ENCODE assay signal across 32 mouse cellular contexts in the genomic region with DNA sequence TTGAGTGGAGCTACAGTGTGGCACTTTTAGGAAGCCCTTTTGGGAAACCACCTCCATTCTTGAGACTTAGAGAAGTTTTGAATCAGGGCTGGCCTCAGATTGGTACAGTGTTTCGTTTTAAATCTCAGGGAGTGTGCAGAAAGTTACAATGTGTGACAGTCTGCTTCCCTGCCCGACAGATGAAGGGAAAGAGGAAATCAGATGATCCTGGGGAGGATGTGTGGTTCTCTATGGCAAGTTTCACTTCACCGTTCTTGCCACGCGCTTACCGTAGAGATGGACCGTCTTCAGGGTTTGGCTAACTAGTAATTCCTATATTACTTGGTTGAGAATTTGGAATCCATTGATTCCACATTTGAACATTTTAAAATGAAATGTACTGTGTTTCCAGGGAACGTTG. TPM values are rescaled to one million over a fixed set of nuclear protein-coding genes. Genes with fewer than 3 reads are reported as not detected.
DNase-seq lines count a peak whose midpoint lies in the region; ATAC-seq and TF ChIP-seq lines count a peak whose summit lies in the region.
"Had no signal": no experiment of that assay in that cellular context is flagged by ENCODE, and none has a peak within 500 bp of the region (broad histone marks: within the 10 kb centered on the region; RNA-seq: fewer than 3 reads in every experiment).

No protein-coding gene starts in this region.

- no peaks in the 10 kb centered on the region for H3K36me3 ChIP-seq in liver, adult 2 months (ENCODE audit: control insufficient read depth, insufficient read depth, low read length)
- no peaks in the 10 kb centered on the region for H3K36me3 ChIP-seq in CH12.LX (replicated peaks in 1 of 2; ENCODE audit: control insufficient read depth in 1 of 2, insufficient read depth in 1 of 2, low read length in 1 of 2)
- H3K36me3 ChIP-seq: embryonic facial prominence, embryonic 15.5 days; forebrain, embryonic 12.5 days; limb, embryonic 15.5 days; midbrain, embryonic 12.5 days had no signal

- H3K4me2 ChIP-seq in CH12.LX (ENCODE audit: insufficient read depth, low read depth, poor library complexity, severe bottlenecking): peak overlapping the region; percentile 60
- H3K4me2 ChIP-seq: embryonic facial prominence, embryonic 15.5 days; forebrain, embryonic 12.5 days; limb, embryonic 15.5 days; lung, embryonic 14.5 days; midbrain, embryonic 12.5 days had no signal

- H3K9ac ChIP-seq in liver, adult 2 months (ENCODE audit: low read depth, low read length): no peak overlapping the region
- H3K9ac ChIP-seq in CH12.LX (ENCODE audit: insufficient read depth, low read depth): peak overlapping the region; percentile 25
- H3K9ac ChIP-seq: embryonic facial prominence, embryonic 15.5 days; forebrain, embryonic 12.5 days; limb, embryonic 15.5 days; lung, embryonic 14.5 days; midbrain, embryonic 12.5 days had no signal

- H3K79me2 ChIP-seq in liver, adult 2 months (ENCODE audit: control insufficient read depth, insufficient read depth, low read length): no peaks in the 10 kb centered on the region
- no peaks in the 10 kb centered on the region for H3K79me2 ChIP-seq in CH12.LX (replicated peaks; ENCODE audit: control insufficient read depth, extremely low read depth, insufficient read depth, poor library complexity, severe bottlenecking)

- 90% methylated on average over 8 of the region's 8 CpGs for whole genome bisulfite sequencing in liver, adult 2 months

- DNase-seq in liver, adult 2 months (ENCODE audit: extremely low read depth, low read depth, low spot score): peak; percentile 31
- DNase-seq in liver: no peak
- DNase-seq in CH12.LX (ENCODE audit: extremely low read depth): peak; percentile 61
- no peak for DNase-seq in kidney, postnatal 10 days
- no peak for DNase-seq in cerebellum, adult 9-11 months
- DNase-seq: adrenal gland, postnatal 25 days; cerebellum, adult 2 months; embryo, embryonic 11 days; gastrocnemius, postnatal 10 days; kidney, adult 11 months; lung, embryonic 14.5 days; lung, postnatal 4 days; right cerebral cortex, postnatal 14 days; thymus, postnatal 25 days had no signal

- H3K27ac ChIP-seq in liver, adult 2 months (replicated peaks; ENCODE audit: insufficient read depth, low read depth, low read length): 0 out of 2 replicates have a peak overlapping the region, but pooled peaks have one; percentile 23
- peak overlapping the region; percentile 16; the same call in 1 of the 2 replicates for H3K27ac ChIP-seq in CH12.LX (ENCODE audit: insufficient read depth, low read depth)
- H3K27ac ChIP-seq: embryonic facial prominence, embryonic 15.5 days; forebrain, embryonic 12.5 days; heart, adult 2 months; kidney, postnatal 0 days; limb, embryonic 15.5 days; midbrain, embryonic 12.5 days; stomach, postnatal 0 days had no signal

- in situ Hi-C loops in CH12.LX (cut with MboI; ENCODE audit: low pct_ligation_motif_present, low pct_unique_long_range_greater_than_20kb, low sequenced_read_pairs): no loop called here

- TF ChIP-seq CTCF in liver, adult 2 months (IDR thresholded peaks at IDR 0.05; ENCODE audit: low read depth, low read length): no peak
- TF ChIP-seq CTCF in CH12.LX (conservative IDR thresholded peaks at IDR 0.05 in 1 of 2, IDR thresholded peaks at IDR 0.05 in 1 of 2; ENCODE audit: low read depth in 2 of 2, low read length in 2 of 2): no peak

- TF ChIP-seq RAD21 in CH12.LX (IDR thresholded peaks at IDR 0.05; ENCODE audit: low read depth, low read length): no peak

- peak; percentile 61 for ATAC-seq in common myeloid progenitor, adult 5-6 weeks (replicated peaks; ENCODE audit: low read depth, poor library complexity, severe bottlenecking)
- ATAC-seq in monocyte, adult 5-6 weeks (replicated peaks; ENCODE audit: insufficient number of reproducible peaks, low FRiP score, low TSS enrichment, poor library complexity, severe bottlenecking): peak; percentile 78
- ATAC-seq: activated CD4-positive, CD25-positive, alpha-beta regulatory T cell, adult 4 months had no signal

- TF ChIP-seq EP300 in CH12.LX (IDR thresholded peaks at IDR 0.05; ENCODE audit: low read length): peak; percentile 85

- TF ChIP-seq POLR2A in liver, adult 2 months (IDR thresholded peaks at IDR 0.05; ENCODE audit: extremely low read depth, insufficient read depth, low read length): no peak
- TF ChIP-seq POLR2A in CH12.LX (IDR thresholded peaks at IDR 0.05; ENCODE audit: low read depth, low read length): 0 out of 2 replicates have a peak, but pooled peaks have one; percentile 20

- no peak overlapping the region for H3K4me3 ChIP-seq in liver, adult 2 months (ENCODE audit: insufficient read depth, low read depth, low read length)
- H3K4me3 ChIP-seq in CH12.LX (replicated peaks in 1 of 3; ENCODE audit: low read depth in 2 of 3, low read length in 2 of 3, poor library complexity in 1 of 3): peak overlapping the region in 2 of 3 experiments; percentile 19 to 26
- H3K4me3 ChIP-seq: embryonic facial prominence, embryonic 15.5 days; forebrain, embryonic 12.5 days; heart, adult 2 months; limb, embryonic 15.5 days; midbrain, embryonic 12.5 days; myocyte had no signal

- H3K9me3 ChIP-seq in CH12.LX (replicated peaks; ENCODE audit: low read length): no peaks in the 10 kb centered on the region
- H3K9me3 ChIP-seq: embryonic facial prominence, embryonic 15.5 days; forebrain, embryonic 12.5 days; limb, embryonic 15.5 days; midbrain, embryonic 12.5 days had no signal

- H3K4me1 ChIP-seq in liver, adult 2 months (ENCODE audit: control insufficient read depth, insufficient read depth, low read length): no peaks in the 10 kb centered on the region
- peaks cover 5 to 51% of the 10 kb centered on the region in 2 experiments; a peak in 3 of 4 replicates for H3K4me1 ChIP-seq in CH12.LX (ENCODE audit: control insufficient read depth in 1 of 2, insufficient read depth in 2 of 2)
- H3K4me1 ChIP-seq: forebrain, embryonic 12.5 days; midbrain, embryonic 12.5 days had no signal

- dilution Hi-C loops in CH12.LX (cut with MboI; ENCODE audit: extremely low pct_ligation_motif_present, extremely low pct_unique_long_range_greater_than_20kb, low sequenced_read_pairs): no loop called here

- H3K27me3 ChIP-seq in liver, adult 2 months (ENCODE audit: control insufficient read depth, insufficient read depth, low read length): no peaks in the 10 kb centered on the region
- no peaks in the 10 kb centered on the region for H3K27me3 ChIP-seq in CH12.LX (replicated peaks)
- H3K27me3 ChIP-seq: embryonic facial prominence, embryonic 15.5 days; forebrain, embryonic 12.5 days; limb, embryonic 15.5 days; midbrain, embryonic 12.5 days had no signal

TF ChIP-seq in CH12.LX, 34 proteins besides CTCF, POLR2A, EP300 and RAD21 (continues in another document):
- TF ChIP-seq MXI1 (IDR thresholded peaks at IDR 0.05; ENCODE audit: low read depth, low read length) (peak; percentile 35; the same call in 1 of the 2 replicates), TCF12 (IDR thresholded peaks at IDR 0.05; ENCODE audit: low read depth, low read length) (peak; percentile 56; the same call in 1 of the 2 replicates), IRF4 (IDR thresholded peaks at IDR 0.05; ENCODE audit: low read depth, low read length) (peak; percentile 84), NELFE (IDR thresholded peaks at IDR 0.05; ENCODE audit: low read depth, low read length) (0 out of 2 replicates have a peak, but pooled peaks have one; percentile 25), MAX (IDR thresholded peaks at IDR 0.05; ENCODE audit: low read length) (peak; percentile 75), JUN (IDR thresholded peaks at IDR 0.05; ENCODE audit: insufficient read depth, low read depth, low read length) (peak; percentile 3; the same call in 1 of the 2 replicates), ZKSCAN1 (IDR thresholded peaks at IDR 0.05; ENCODE audit: borderline replicate concordance, low read depth, low read length) (no peak), MEF2A (IDR thresholded peaks at IDR 0.05; ENCODE audit: borderline replicate concordance, low read depth, low read length) (peak; percentile 62), HCFC1 (IDR thresholded peaks at IDR 0.05; ENCODE audit: low read depth, low read length) (no peak), ELF1 (IDR thresholded peaks at IDR 0.05; ENCODE audit: low read depth, low read length) (no peak), PAX5 (IDR thresholded peaks at IDR 0.05; ENCODE audit: low read length) (no peak), GABPA (IDR thresholded peaks at IDR 0.05; ENCODE audit: insufficient replicate concordance, low read depth, low read length) (no peak), UBTF (IDR thresholded peaks at IDR 0.05; ENCODE audit: low read depth, low read length) (no peak), ZNF384 (IDR thresholded peaks at IDR 0.05; ENCODE audit: low read depth, low read length) (no peak)

RNA-seq across cellular contexts. Expression of gene P2ry13, which starts 1.1 kb away (rescaled TPM):
- 5.2 and 5.5 TPM in 2 replicates for total RNA-seq in liver, adult 2 months (2014; rRNA removed)
- 0.62 and 1.6 TPM in 2 replicates for polyA plus RNA-seq in liver, adult 2 months (2012; rRNA removed)
- total RNA-seq in CH12.LX (2012; rRNA removed): 0.08 and 0.38 TPM in 2 replicates
- 1.2 and 1.3 TPM in 2 replicates for total RNA-seq in CH12.LX (2014; rRNA removed)
- 1.1 and 1.2 TPM in 2 replicates for polyA plus RNA-seq in CH12.LX (2012; ENCODE audit: insufficient read length, low read depth)
- total RNA-seq in common myeloid progenitor, adult 5-6 weeks (2017): 0.58 and 0.91 TPM in 2 replicates
- 1.2 TPM in 1 of 3 replicates, not detected in the others for total RNA-seq in monocyte, adult 5-6 weeks (2017)
- total RNA-seq: ES-E14 had no signal
- polyA plus RNA-seq: myocyte had no signal

RNA-seq across cellular contexts. Expression of gene Gpr87, which starts 16.9 kb away (rescaled TPM):
- total RNA-seq in liver, adult 2 months (2014; rRNA removed): not detected in 2 replicates
- not detected in 2 replicates for polyA plus RNA-seq in liver, adult 2 months (2012; rRNA removed)
- total RNA-seq in CH12.LX (2012; rRNA removed) (not detected in 2 replicates), CH12.LX (2014; rRNA removed) (not detected in 2 replicates)
- not detected in 2 replicates for polyA plus RNA-seq in CH12.LX (2012; ENCODE audit: insufficient read length, low read depth)
- 0.14 TPM in 1 of 2 replicates, not detected in the other for total RNA-seq in common myeloid progenitor, adult 5-6 weeks (2017)
- not detected in 3 replicates for total RNA-seq in monocyte, adult 5-6 weeks (2017)
- total RNA-seq: adrenal gland, postnatal 25 days; gastrocnemius, postnatal 10 days; heart, adult 2 months; layer of hippocampus, adult 8-10 months; left cerebral cortex, adult 18-20 months; left cerebral cortex, postnatal 36 days had no signal
- polyA plus RNA-seq: activated CD4-positive, CD25-positive, alpha-beta regulatory T cell, adult 4 months; cerebellum, adult 2 months; frontal cortex, adult 2 months; heart, adult 2 months; hindbrain, embryonic 11.5 days; myocyte; spleen, adult 2 months had no signal

RNA-seq across cellular contexts. Expression of gene P2ry12, which starts 50.9 kb away (rescaled TPM):
- 2.3 and 2.6 TPM in 2 replicates for total RNA-seq in liver, adult 2 months (2014; rRNA removed)
- 1.3 and 1.7 TPM in 2 replicates for polyA plus RNA-seq in liver, adult 2 months (2012; rRNA removed)
- total RNA-seq in CH12.LX (2012; rRNA removed) (0.30 and 0.63 TPM in 2 replicates), CH12.LX (2014; rRNA removed) (0.59 and 0.97 TPM in 2 replicates)
- 0.33 and 0.76 TPM in 2 replicates for polyA plus RNA-seq in CH12.LX (2012; ENCODE audit: insufficient read length, low read depth)
- 0.15 TPM in 1 of 2 replicates, not detected in the other for total RNA-seq in common myeloid progenitor, adult 5-6 weeks (2017)
- total RNA-seq in monocyte, adult 5-6 weeks (2017): 1.3 to 22.3 TPM (median 6.2 TPM) in 3 replicates
- polyA plus RNA-seq: myocyte had no signal

RNA-seq across cellular contexts. Expression of gene P2ry14, which starts 58.4 kb away (rescaled TPM):
- total RNA-seq in liver, adult 2 months (2014; rRNA removed): 2.1 and 2.3 TPM in 2 replicates
- 0.77 and 1.2 TPM in 2 replicates for polyA plus RNA-seq in liver, adult 2 months (2012; rRNA removed)
- total RNA-seq in CH12.LX (2012; rRNA removed) (0.25 and 0.34 TPM in 2 replicates), CH12.LX (2014; rRNA removed) (0.24 and 0.32 TPM in 2 replicates)
- 0.20 and 0.46 TPM in 2 replicates for polyA plus RNA-seq in CH12.LX (2012; ENCODE audit: insufficient read length, low read depth)
- total RNA-seq in common myeloid progenitor, adult 5-6 weeks (2017): 18.9 and 22.0 TPM in 2 replicates
- total RNA-seq in monocyte, adult 5-6 weeks (2017): 9.4 to 15.8 TPM (median 14.8 TPM) in 3 replicates

Comparison
In these comparisons a context has a peak if more than half of its experiments do, and no peak if none do; other contexts are left out.
1. DNase-seq: peak in liver, adult 2 months (single experiment) and CH12.LX (single experiment); none in liver (single experiment), kidney, postnatal 10 days (single experiment) and cerebellum, adult 9-11 months (single experiment).